Mouse (Mus musculus): Measurements from ENCODE around the gene Atp8a2. TPM values are rescaled to one million over a fixed set of nuclear protein-coding genes. Genes with fewer than 3 reads are reported as not detected.
"Not testable (repeated sequence)": the region's sequence is repeated elsewhere in the genome, so short reads cannot be mapped to it uniquely, and the experiment has no call there.

Gene Atp8a2
- polyA plus RNA-seq, 1 experiment from 2014 or later: 10.3 TPM

DNA sequence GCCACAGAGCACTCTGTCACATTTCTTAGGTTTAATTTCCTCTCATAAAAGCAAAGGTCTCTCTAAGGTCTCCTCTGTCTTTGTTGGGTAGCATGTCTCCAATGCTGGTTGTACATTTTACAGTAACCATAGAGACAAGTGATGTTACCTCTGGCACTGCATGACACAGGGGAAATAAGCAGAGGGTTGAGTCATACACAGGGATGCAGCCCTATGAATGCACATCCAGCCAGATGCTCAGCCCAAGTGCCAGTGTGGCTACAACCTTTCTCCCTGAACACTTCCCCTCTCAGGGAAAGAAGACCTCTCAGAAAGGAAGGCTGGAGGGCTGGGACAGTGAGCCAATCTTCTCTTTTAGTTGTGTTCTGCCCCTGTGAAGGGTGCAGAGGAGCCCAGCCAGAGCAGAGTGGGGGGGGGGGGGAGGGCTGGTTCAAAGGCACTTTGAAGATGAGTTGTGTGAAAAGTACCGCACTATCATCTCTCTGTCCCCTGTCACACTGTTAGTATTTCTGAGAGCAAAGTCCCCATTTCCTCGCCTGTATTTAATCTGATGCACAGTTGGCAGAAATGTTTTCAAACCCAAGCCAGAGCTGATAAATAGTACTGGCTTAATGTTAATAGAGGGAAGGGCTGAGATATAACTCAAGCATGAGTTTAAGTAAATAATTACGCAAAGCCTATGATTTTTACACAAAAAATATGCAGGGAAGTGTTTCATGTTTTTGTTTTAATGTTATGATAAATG lies 467.5 kb downstream of the Atp8a2 start:
- H3K9me3 ChIP-seq (ENCODE audit: control insufficient read depth, low read length): no peaks in the 10 kb centered on the region
- no peaks in the 10 kb centered on the region for H3K36me3 ChIP-seq (ENCODE audit: control insufficient read depth, insufficient read depth, low read length)

DNA sequence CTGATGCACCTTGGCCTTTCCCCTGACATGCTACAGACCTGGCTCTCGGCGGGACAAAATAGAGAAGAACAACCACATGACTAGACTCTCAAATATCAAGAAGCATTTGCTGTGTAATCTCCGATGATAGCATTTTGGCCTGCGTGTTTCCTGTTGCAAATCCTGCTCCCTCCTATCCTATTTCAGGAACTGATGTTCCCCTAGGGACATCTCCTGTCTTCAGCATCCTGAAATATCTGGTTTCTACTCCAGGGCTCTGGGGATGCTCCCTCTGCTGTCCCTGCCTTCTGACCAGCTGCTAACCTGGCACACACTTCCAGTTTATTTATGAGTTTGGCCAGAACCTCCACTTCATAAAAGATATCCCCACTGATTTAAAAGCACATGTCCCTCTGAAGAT lies 470.0 kb downstream of the Atp8a2 start:
- Histone ChIP-seq H3K9me3 (ENCODE audit: control insufficient read depth, low read length) (no peaks in the 10 kb centered on the region), H3K4me2 (replicated peaks; ENCODE audit: low read depth, low read length) (no peak overlapping the region), H3K4me3 (ENCODE audit: low read depth, low read length) (no peak overlapping the region), H3K4me1 (replicated peaks; ENCODE audit: control insufficient read depth, insufficient read depth, low read length) (no peaks in the 10 kb centered on the region), H3K9ac (ENCODE audit: low read depth, low read length) (no peak overlapping the region), H3K27ac (ENCODE audit: low read depth, low read length) (no peak overlapping the region), H3K27me3 (ENCODE audit: control insufficient read depth, insufficient read depth, low read length) (peaks cover 17% of the 10 kb centered on the region; the same call in 1 of the 2 replicates), H3K36me3 (ENCODE audit: control insufficient read depth, insufficient read depth, low read length) (no peaks in the 10 kb centered on the region)
- DNase-seq (ENCODE audit: low spot score) (no peak), ATAC-seq (ENCODE audit: low FRiP score) (no peak)
- 82% methylated on average over 4 of the region's 4 CpGs for WGBS

More for the DNA sequence above, 467.5 kb downstream of the Atp8a2 start:
- H3K27me3 ChIP-seq (ENCODE audit: control insufficient read depth, insufficient read depth, low read length): peaks cover 35% of the 10 kb centered on the region
- H3K4me3 ChIP-seq (ENCODE audit: low read depth, low read length): no peak overlapping the region
- no peak overlapping the region for H3K9ac ChIP-seq (ENCODE audit: low read depth, low read length)
- DNase-seq (ENCODE audit: low spot score) (no peak), ATAC-seq (ENCODE audit: low FRiP score) (no peak)
- H3K4me1 ChIP-seq (replicated peaks; ENCODE audit: control insufficient read depth, insufficient read depth, low read length): no peaks in the 10 kb centered on the region
- H3K27ac ChIP-seq (ENCODE audit: low read depth, low read length): no peak overlapping the region
- WGBS: 65% methylated on average over 3 of the region's 3 CpGs
- H3K4me2 ChIP-seq (replicated peaks; ENCODE audit: low read depth, low read length): no peak overlapping the region

DNA sequence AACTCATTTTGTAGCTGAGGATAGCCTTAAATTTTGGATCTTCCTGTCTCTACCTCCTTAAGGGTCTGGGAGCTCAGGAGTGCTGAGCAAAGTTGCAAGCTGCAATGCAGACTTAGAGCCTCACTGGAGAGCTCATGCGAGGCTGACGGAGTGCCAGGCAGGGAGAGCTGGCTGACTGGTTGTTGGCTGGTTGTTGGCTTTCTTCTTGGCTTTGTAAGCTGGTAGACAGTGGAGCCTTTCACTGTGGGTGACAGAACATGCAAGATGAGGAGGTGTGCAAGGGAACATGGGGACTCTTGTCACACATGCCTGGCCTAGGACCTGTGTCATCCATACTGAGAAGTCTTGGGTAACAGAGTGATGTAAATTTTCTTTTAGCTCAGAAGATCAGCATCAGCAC lies 473.8 kb downstream of the Atp8a2 start:
- WGBS: 90% methylated on average over 2 of the region's 2 CpGs
- Histone ChIP-seq H3K9ac (ENCODE audit: low read depth, low read length) (no peak overlapping the region), H3K27me3 (ENCODE audit: control insufficient read depth, insufficient read depth, low read length) (no peaks in the 10 kb centered on the region), H3K9me3 (ENCODE audit: control insufficient read depth, low read length) (no peaks in the 10 kb centered on the region), H3K36me3 (ENCODE audit: control insufficient read depth, insufficient read depth, low read length) (no peaks in the 10 kb centered on the region), H3K4me2 (replicated peaks; ENCODE audit: low read depth, low read length) (no peak overlapping the region), H3K4me3 (ENCODE audit: low read depth, low read length) (no peak overlapping the region), H3K4me1 (replicated peaks; ENCODE audit: control insufficient read depth, insufficient read depth, low read length) (no peaks in the 10 kb centered on the region), H3K27ac (ENCODE audit: low read depth, low read length) (no peak overlapping the region)
- ATAC-seq (ENCODE audit: low FRiP score): no peak
- DNase-seq (ENCODE audit: low spot score): no peak

DNA sequence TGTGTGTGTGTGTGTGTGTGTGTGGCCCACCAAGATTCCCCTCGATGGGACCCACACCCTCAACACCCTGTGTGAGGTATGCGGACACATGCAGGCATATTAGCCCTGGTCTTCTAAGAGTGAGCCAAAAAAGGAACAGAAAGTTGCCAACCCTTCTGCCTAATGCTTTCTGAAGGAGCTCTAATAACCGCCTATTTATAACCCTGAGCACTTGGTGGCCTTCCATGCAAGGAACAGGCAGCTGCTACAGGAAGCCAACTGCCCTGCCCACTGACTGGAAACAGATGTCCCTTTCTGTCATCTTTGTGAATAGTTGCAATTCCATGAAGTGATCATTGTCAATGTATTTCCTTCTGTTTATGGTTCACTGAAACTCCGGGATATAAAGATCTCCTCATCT lies 475.0 kb downstream of the Atp8a2 start:
- Histone ChIP-seq H3K9me3 (ENCODE audit: control insufficient read depth, low read length) (no peaks in the 10 kb centered on the region), H3K4me3 (ENCODE audit: low read depth, low read length) (no peak overlapping the region), H3K27me3 (ENCODE audit: control insufficient read depth, insufficient read depth, low read length) (no peaks in the 10 kb centered on the region), H3K9ac (ENCODE audit: low read depth, low read length) (no peak overlapping the region), H3K4me1 (replicated peaks; ENCODE audit: control insufficient read depth, insufficient read depth, low read length) (no peaks in the 10 kb centered on the region), H3K4me2 (replicated peaks; ENCODE audit: low read depth, low read length) (no peak overlapping the region), H3K27ac (ENCODE audit: low read depth, low read length) (no peak overlapping the region), H3K36me3 (ENCODE audit: control insufficient read depth, insufficient read depth, low read length) (no peaks in the 10 kb centered on the region)
- ATAC-seq (ENCODE audit: low FRiP score) (no peak), DNase-seq (ENCODE audit: low spot score) (no peak)
- WGBS: 77% methylated on average over 4 of the region's 4 CpGs

DNA sequence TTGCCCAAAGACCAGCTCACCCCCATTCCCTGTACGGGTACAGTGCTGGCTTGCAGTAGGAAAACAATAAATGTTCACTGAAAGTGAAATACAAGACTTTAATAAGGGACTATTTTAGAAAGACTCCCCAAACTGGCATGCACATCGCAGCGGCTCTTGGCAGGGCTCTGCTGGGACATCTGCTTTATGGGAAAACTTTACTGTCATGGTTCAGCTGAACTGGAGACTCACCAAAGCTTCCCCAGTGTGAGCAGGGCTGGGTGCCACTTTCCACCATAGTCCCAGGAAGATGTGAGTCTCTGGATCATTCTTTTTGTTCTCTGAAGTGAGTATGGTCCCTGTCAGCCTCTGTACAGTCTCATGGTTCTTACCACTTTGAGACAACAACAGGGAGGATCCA lies 475.6 kb downstream of the Atp8a2 start:
- H3K27ac ChIP-seq (ENCODE audit: low read depth, low read length): no peak overlapping the region
- ATAC-seq (ENCODE audit: low FRiP score): no peak
- WGBS: 85% methylated on average over 3 of the region's 3 CpGs

DNA sequence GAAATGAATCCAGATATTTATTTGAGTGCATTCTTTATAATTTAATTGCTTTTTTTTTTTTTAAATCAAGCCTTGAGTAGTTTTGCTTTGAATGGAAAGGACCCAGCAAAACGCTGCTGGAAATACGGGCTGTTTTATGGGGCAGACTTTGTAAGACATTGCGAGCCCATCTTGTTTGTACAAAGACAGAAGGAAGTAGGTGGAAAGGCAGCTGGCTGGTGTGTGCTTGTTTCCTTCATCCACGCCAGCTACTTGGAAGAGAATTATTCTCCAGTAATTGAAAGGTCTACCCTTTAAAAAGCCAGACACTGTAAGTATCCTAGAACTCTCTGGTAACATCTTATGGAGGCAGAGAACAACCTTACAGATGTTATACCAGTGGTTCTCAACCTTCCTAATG lies 476.6 kb downstream of the Atp8a2 start:
- Histone ChIP-seq H3K36me3 (ENCODE audit: control insufficient read depth, insufficient read depth, low read length) (no peaks in the 10 kb centered on the region), H3K4me3 (ENCODE audit: low read depth, low read length) (no peak overlapping the region), H3K4me1 (replicated peaks; ENCODE audit: control insufficient read depth, insufficient read depth, low read length) (no peaks in the 10 kb centered on the region), H3K27ac (ENCODE audit: low read depth, low read length) (no peak overlapping the region), H3K9ac (ENCODE audit: low read depth, low read length) (no peak overlapping the region), H3K27me3 (ENCODE audit: control insufficient read depth, insufficient read depth, low read length) (no peaks in the 10 kb centered on the region), H3K9me3 (ENCODE audit: control insufficient read depth, low read length) (no peaks in the 10 kb centered on the region), H3K4me2 (replicated peaks; ENCODE audit: low read depth, low read length) (no peak overlapping the region)
- ATAC-seq (ENCODE audit: low FRiP score) (no peak), DNase-seq (ENCODE audit: low spot score) (no peak)
- WGBS: 87% methylated on average over 4 of the region's 4 CpGs

More for the DNA sequence above, 475.6 kb downstream of the Atp8a2 start:
- no peak for DNase-seq (ENCODE audit: low spot score)
- Histone ChIP-seq H3K9me3 (ENCODE audit: control insufficient read depth, low read length) (no peaks in the 10 kb centered on the region), H3K4me3 (ENCODE audit: low read depth, low read length) (no peak overlapping the region), H3K9ac (ENCODE audit: low read depth, low read length) (no peak overlapping the region), H3K4me1 (replicated peaks; ENCODE audit: control insufficient read depth, insufficient read depth, low read length) (no peaks in the 10 kb centered on the region), H3K36me3 (ENCODE audit: control insufficient read depth, insufficient read depth, low read length) (no peaks in the 10 kb centered on the region), H3K4me2 (replicated peaks; ENCODE audit: low read depth, low read length) (no peak overlapping the region), H3K27me3 (ENCODE audit: control insufficient read depth, insufficient read depth, low read length) (no peaks in the 10 kb centered on the region)

DNA sequence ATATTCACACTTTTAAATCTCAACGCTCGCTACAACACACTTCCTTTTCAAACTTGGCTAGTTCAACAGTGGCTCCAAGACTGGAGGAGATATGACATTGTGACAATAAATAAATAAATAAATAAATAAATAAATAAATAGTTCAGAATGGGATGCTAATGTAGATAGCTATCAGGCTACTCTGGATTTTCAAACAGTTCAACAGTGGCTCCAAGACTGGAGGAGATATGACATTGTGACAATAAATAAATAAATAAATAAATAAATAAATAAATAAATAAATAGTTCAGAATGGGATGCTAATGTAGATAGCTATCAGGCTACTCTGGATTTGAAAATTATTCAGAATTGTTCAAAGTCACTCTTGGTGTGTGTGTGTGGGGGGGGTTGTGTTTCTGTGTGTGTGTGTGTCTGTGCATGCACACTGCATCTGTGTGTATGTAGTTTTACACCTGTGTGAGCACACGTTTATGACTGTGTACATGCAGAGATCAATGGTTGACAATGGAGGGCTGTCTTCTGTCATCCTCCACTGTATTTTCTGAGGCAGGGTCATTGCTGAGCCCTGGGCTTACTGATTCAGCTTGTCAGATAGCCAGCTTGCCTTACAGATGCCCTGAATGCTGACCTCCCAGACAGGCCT lies 480.4 kb downstream of the Atp8a2 start:
- not testable (repeated sequence) for H3K4me2 ChIP-seq (replicated peaks; ENCODE audit: low read depth, low read length); H3K4me3 ChIP-seq (ENCODE audit: low read depth, low read length); H3K9me3 ChIP-seq (ENCODE audit: control insufficient read depth, low read length); H3K9ac ChIP-seq (ENCODE audit: low read depth, low read length); ATAC-seq (ENCODE audit: low FRiP score); DNase-seq (ENCODE audit: low spot score); H3K36me3 ChIP-seq (ENCODE audit: control insufficient read depth, insufficient read depth, low read length); H3K27ac ChIP-seq (ENCODE audit: low read depth, low read length); H3K4me1 ChIP-seq (replicated peaks; ENCODE audit: control insufficient read depth, insufficient read depth, low read length); H3K27me3 ChIP-seq (ENCODE audit: control insufficient read depth, insufficient read depth, low read length)
- whole genome bisulfite sequencing: 67% methylated on average over 3 of the region's 3 CpGs

DNA sequence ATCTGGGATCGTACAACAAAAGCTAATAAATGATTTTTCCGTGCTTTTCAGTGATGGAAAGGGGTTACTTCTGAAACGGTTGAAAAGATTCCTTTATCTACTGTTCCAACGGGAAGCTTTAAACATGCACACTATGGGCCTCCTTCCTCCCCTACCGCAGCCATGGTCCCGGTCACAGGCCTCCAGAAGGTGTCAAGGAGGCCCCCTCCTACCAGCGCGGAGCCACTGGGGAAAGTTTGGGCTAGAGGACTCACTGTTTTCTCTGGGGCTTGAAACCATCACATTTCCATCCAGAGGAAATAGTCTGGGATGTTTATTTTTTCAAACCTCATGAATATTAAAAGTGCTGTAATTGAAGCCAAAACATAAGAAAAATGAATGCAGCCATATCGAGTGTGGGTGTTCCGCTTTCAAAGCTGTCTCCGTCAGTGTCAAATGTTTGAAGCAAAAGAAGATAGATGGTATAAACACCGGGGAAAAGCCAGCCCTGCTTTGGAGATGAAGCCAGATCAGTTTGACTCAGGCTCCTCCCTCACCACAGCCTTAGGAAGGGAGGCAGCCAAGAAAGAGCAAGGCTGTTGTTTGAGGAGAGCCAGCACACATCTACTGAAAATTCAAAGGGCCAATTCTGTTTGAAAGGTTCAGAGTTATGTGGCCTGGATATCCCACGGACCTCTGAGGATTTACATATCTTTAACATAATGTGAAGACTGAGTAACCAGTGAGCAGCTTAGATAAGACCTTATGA lies 481.1 kb downstream of the Atp8a2 start:
- no peak for DNase-seq (ENCODE audit: low spot score)
- H3K27me3 ChIP-seq (ENCODE audit: control insufficient read depth, insufficient read depth, low read length): no peaks in the 10 kb centered on the region
- ATAC-seq (ENCODE audit: low FRiP score): no peak
- no peak overlapping the region for H3K9ac ChIP-seq (ENCODE audit: low read depth, low read length)
- no peaks in the 10 kb centered on the region for H3K9me3 ChIP-seq (ENCODE audit: control insufficient read depth, low read length)
- H3K4me1 ChIP-seq (replicated peaks; ENCODE audit: control insufficient read depth, insufficient read depth, low read length): no peaks in the 10 kb centered on the region
- no peak overlapping the region for H3K4me2 ChIP-seq (replicated peaks; ENCODE audit: low read depth, low read length)
- H3K27ac ChIP-seq (ENCODE audit: low read depth, low read length): no peak overlapping the region
- no peak overlapping the region for H3K4me3 ChIP-seq (ENCODE audit: low read depth, low read length)
- 54% methylated on average over 13 of the region's 13 CpGs for WGBS
- no peaks in the 10 kb centered on the region for H3K36me3 ChIP-seq (ENCODE audit: control insufficient read depth, insufficient read depth, low read length)
